Mouse (Mus musculus) spleen, postnatal 10 days (tissue): ENCODE data around the gene Capn1.

Source experiments
- DNase-seq, 2 experiments: peaks; one replicate each; pipeline ENCODE4 v3.0.0; 2021 to 2022; ENCODE audit warnings: low spot score in 2 of 2

The Capn1 gene

DNA sequence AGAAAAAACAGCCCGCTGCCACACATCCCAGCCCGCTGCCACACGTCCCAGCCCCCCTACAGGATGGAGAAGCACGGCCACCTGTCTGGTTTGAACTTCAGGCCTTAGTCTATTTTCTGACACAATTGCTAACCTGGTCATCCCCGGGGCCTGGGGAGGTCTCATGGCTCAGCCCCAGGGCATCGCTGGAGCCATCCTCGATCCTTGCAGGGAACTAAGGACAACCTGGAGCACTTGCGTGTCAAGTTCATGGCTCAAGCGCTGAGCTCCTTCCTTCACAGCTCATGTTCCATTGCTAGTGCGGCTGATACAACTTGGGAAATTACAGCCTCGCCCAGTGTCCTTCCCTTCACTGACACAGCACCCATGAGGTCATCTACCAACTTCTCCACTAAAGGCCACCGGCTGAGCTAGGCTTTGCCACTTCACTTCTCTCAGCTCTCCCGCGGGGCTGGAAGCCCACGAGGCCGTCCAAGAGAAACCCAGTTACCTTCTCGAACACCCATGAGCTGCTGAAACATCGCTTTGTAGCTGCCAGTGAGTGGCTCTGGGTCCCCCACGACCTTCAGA, 62.4 kb downstream of the Capn1 start:
- no peak for DNase-seq

DNA sequence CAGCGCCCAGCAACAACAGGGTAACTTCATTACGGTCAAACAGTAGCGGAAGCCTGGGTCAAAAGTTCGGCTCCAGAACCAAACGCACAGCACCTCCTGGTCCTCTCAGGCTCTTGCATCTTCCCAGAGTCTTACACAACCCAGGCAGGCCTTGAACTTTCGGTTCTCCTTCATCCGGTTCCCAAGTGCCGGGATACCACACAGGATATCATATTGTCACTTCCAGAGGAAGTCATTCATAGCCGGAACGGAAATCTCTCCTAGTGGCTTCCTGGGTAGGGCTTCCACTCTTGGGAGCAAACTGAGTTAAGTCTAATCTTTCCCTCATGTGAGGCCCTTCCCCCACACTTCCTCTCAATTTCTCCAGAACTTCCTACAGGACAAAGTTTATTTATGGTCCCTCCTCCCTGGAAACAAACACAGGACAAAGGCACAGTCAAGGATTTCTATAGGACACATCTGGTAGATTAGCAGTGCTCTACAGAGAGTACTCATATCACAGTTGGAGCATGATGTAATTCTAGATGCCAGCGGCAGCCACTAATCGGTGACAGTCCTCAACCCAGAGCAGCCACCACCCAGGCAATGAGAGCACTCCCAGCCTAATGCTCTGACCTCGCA, 63.5 kb downstream of the Capn1 start:
- no peak for DNase-seq

DNA sequence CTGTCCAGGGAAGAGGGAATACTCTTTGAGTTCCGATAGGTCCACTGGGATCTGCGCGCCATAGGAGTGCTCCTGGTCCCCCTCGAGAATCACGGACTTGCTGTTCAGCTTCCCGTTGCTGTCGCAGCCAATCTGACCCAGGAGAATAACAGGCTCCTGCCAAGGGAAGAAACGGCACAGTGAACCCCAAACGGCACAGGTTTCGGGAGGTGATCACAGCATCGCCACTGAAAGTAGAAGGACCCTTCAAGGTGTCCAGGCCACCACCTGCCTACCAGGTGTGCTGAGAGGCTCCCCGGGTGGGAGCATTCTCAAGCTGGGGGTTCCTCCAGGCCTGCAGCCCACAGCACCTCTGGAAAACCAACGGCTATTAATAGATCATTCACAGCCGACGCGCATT, 64.1 kb downstream of the Capn1 start:
- DNase-seq: no peak

DNA sequence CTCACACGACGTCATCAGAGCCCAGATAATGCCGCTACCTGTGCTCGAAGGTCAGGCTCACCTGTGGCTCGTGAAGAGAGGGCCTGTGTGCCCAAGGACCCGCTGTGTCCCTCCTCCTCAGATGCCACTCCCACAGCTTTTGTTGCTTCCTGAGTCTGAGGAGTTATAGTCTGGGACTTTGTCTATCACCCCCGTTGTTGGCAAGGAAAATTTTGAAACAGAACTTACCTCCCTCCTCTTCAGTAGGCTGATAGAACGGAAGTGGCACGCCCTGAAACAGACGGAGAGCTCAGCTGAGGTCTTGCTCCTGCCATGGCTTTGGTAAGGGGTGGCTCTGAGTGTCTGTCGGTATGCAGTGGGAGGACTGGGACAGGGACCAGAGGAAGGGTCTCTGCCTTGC, 65.5 kb downstream of the Capn1 start:
- DNase-seq: no peak

DNA sequence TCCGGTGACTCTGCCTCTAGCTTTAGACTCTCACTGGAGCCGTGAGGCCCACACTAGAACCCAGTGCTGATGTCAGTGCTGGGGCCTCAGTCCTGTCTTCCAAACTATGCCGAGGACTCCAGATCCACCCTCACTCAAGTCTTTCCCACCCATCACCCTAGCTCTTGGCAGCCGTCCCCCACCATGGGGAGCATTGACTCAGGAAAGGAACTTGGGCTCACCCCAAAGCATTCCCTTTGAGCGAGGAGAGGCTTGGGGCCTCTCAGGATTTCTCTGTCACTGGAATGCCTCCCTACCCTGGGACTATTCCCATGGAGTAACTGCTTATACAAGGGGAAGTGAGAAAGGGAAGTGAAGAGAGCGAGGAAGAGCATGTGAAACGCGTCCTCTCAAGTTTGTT, 69.8 kb downstream of the Capn1 start:
- DNase-seq: no peak

DNA sequence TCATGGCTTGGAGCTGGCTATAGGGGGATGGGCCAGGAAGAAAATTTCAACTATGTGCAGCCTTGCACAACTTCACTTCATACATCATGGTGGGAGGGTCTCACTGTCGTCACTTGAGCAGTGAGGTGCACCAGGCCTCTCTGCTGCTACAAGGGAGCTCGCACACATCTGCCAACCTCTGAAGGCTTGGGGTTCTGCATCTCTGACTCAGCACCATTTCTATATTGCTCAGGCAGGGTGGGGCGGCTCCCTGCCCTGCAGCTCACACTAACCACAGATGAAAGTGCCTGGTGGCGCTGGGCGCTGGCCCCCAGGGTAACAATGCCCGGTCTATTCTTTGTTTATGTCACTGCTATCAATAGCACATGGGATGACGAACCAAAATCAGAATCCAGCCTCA, 70.7 kb downstream of the Capn1 start:
- DNase-seq: no peak

DNA sequence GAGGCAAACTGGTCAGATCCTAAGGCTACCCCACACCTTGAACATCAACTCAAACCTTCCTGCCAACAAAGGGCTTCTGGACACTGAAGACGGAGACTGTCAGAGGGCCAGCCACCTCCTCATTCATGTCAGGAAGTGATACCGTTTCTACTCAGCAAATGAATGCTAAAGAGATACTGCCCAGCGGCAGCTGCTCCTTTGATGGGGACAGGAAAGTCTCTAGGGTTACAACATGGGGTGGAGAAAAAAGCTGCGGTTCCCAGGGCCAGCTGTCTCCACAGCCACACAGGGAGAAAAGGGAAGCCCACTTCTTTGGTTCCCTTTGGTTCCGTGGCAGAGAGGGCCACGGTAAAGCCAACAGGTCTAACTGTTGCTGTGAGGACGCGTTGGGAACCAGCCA, 71.6 kb downstream of the Capn1 start:
- DNase-seq: no peak

DNA sequence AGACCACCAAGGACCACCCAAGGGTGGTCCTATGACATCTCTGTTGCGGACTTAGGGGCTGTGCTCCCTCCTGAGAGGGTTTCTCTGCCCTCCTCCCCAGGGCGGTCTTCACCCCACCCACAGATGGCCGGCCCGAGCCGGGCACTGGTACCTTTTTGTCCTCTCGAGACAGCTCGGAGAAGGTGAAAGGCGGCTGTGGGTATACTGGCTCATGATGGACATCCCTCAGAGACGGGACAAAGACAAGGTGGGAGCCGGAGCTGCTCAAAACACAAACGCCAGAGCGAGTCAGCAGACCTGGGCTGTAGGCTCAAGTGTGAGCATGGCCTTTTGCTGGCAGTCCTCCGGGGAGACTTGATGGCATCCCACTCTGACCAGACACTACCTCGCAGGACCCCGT, 72.3 kb downstream of the Capn1 start:
- DNase-seq: no peak

DNA sequence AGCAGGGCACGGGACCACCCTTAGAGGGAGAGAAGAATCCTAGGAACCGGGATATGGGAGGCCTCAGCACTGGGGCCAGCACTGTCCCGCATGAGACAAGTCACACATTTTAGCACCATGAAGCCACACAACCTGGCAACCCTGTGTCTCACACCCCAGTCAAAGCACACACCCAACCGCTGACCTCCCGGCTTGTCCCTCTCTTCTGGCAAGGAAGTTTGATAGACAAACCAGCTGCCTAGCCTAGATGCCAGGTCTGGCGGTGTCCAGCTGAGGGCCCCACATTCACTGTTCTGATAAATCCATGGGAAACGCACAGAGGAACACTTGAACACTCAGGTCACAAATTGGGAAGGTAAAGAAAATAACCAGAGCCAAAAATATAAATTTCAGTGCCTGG, 73.1 kb downstream of the Capn1 start:
- no peak for DNase-seq

DNA sequence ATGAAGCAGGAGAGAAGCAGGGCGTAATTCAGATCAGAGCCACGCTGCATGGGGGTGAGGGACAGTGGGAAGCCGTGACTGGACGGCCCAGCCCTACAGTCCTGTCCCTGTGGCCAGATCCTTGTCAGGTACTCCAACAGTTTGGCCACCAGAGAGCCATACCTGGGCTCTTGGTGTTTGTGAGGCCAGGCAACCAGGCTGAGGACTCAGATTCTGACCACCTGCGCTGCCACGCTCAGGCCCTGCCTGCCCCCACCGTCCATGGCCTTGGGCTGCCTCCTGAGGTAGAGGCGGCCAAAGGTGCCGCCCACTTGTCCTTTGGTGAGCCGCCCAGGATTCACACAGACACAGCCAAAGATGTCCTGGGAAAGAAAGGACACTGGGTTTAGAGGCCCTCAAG, 75.0 kb downstream of the Capn1 start:
- no peak for DNase-seq

DNA sequence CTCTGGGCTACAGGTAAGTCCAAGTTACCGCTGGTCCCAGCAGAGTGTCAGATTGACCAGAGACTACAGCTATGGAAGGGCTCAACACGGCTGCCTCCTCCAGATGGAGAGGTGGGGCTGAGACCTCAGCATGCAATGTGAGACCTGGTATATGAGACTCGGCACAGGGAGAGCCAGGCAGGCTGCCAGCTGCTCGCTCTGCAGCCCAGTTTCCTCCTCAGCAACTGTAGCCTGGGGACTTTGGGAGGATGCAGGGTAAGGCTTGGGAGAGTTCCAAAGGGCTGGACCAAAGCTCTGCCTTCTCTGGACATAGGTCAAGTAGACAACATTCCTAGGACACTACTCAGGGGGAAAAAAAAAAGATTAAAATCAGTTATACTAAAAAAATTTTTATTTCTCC, 75.5 kb downstream of the Capn1 start:
- no peak for DNase-seq

DNA sequence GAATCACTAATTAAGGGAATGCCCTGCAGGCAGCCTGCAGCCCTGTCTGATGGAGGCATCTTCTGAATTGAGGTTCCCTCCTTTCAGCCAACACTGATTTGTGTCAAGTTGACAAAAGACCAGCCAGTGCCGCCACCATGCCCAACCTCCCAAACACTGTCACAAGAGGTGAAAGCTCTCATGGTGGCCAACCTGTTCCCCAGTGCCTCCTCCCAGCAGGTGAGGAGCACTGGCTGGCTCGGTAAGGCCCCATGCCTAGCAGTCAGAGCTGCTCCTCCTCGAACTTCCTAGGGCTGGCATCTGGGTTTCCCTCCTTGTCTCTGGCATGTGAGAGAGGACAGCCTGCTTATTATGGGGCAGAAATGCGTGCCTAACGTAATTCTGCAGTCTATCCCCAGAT, 76.0 kb downstream of the Capn1 start:
- no peak for DNase-seq
